Mouse (Mus musculus): ENCODE results near the gene Adar. TPM values are rescaled to one million over a fixed set of nuclear protein-coding genes. Genes with fewer than 3 reads are reported as not detected.

Gene Adar
- polyA plus RNA-seq, 1 experiment from 2014 or later = 8.4 TPM

DNA sequence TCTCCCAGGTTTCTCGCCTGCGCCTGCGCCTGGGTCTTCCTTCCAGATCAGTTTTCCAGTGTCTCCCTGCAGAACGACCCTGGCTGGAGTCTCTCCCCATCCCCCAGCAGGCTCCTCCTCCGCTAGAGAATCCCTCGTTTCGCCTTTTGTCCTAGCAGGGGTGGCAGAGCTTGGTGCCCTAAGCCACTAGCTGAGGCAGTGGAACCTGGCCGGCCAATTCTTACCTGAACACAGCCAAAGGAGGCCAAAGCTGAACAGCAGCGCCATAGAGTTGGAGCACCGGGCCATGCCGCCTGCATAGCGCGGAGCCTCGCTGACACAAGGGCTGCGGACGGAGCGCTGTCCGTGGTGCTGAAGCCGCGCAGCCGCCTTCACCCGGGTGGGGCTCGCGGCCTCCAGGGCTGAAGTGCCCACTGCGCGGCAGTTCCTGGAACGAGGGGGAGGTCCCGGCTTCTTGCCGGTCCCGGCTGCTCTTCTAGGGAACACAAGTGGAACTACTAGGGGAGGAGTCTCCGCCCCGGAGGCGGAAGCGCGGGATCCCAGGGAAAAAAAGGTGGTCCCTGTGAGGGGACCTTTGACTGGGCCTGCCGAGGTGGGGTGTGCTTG, 49.4 kb downstream of the Adar start, which contains the start of gene Chrnb2:
Chrnb2 (minus strand) TSS at position 514 of the 606 bp plus-strand sequence.
- no peaks in the 10 kb centered on the region for H3K9me3 ChIP-seq (replicated peaks; ENCODE audit: control insufficient read depth, low read length)
- WGBS = under 1% methylated on average over 36 of the region's 36 CpGs
- H3K36me3 ChIP-seq (ENCODE audit: control insufficient read depth, insufficient read depth) = no peaks in the 10 kb centered on the region
- no peaks in the 10 kb centered on the region; the same call in 1 of the 2 replicates for H3K4me1 ChIP-seq (ENCODE audit: control insufficient read depth, insufficient read depth, low read length)
- peak within 1 kb of the TSS; percentile 17; the same call in 1 of the 2 replicates for H3K4me3 ChIP-seq (ENCODE audit: low read length)
- no peak within 1 kb of the TSS for H3K27ac ChIP-seq (ENCODE audit: low read length)
- peak; percentile 78 for ATAC-seq (replicated peaks; ENCODE audit: extremely low read depth, insufficient read depth, low FRiP score)
- peak within 1 kb of the TSS; percentile 37 for H3K4me2 ChIP-seq (ENCODE audit: low read depth, low read length)
- no peak within 1 kb of the TSS for H3K9ac ChIP-seq (ENCODE audit: low read length)
- H3K27me3 ChIP-seq (ENCODE audit: control insufficient read depth, insufficient read depth, low read length) = peaks cover 22% of the 10 kb centered on the region

DNA sequence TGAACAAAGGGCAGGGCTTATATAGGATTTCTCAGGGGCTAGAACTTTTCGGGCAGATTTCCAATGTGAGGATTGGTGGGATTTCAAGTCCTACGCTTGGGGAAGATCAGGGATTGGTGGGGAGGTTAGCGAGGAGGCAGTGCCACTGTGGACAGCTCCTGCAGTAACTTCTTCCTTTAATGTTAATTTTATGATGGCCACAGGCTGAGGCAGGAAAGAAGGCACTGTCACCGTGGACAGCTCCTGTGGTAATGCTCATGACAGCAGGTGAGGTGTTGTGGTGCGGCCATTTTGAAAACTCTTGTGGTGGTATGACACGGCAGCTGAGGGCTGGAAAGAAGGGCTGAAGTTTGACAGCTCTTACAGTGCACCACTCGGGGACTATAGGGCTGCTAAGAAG, 54.8 kb downstream of the Adar start:
- no peak for ATAC-seq (replicated peaks; ENCODE audit: extremely low read depth, insufficient read depth, low FRiP score)
- no peak overlapping the region for H3K9ac ChIP-seq (ENCODE audit: low read length)
- H3K4me2 ChIP-seq (ENCODE audit: low read depth, low read length) = no peak overlapping the region
- H3K27ac ChIP-seq (ENCODE audit: low read length) = no peak overlapping the region
- 63% methylated on average over 7 of the region's 7 CpGs for WGBS
- no peaks in the 10 kb centered on the region for H3K9me3 ChIP-seq (replicated peaks; ENCODE audit: control insufficient read depth, low read length)
- peaks cover 13% of the 10 kb centered on the region for H3K4me1 ChIP-seq (ENCODE audit: control insufficient read depth, insufficient read depth, low read length)
- no peaks in the 10 kb centered on the region for H3K36me3 ChIP-seq (ENCODE audit: control insufficient read depth, insufficient read depth)
- no peak overlapping the region for H3K4me3 ChIP-seq (ENCODE audit: low read length)
- H3K27me3 ChIP-seq (ENCODE audit: control insufficient read depth, insufficient read depth, low read length) = peaks cover 11% of the 10 kb centered on the region

DNA sequence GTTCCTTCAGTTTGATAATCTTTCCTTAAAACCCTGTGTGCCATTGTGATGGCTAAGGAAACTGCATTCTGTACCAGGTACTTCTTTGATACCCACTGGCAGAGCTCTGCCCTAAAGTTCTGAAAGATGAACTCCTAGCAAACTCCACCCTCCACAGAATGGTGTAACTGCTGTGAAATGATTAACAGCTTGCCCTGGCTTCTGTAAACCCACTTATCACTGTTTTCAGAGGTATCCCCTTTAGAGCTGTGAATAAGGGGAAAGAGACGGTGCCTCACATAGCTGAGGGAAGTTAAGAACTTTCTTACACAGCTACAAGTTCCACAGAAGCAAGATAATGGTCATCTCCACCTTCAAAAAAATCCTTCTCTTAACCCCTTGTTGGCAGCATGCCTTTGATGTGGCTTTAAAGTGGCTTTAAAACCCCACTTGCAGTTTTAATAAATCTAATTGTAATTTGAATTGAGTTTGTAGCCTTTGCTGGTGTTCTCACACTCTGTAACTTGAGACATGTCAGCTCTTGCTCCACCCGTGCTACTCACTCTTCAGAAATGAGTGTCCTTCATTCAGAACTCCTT, 55.7 kb downstream of the Adar start:
- peaks cover 23% of the 10 kb centered on the region for H3K4me1 ChIP-seq (ENCODE audit: control insufficient read depth, insufficient read depth, low read length)
- 42% methylated on average over 2 of the region's 2 CpGs for WGBS
- H3K27me3 ChIP-seq (ENCODE audit: control insufficient read depth, insufficient read depth, low read length) = peaks cover 2% of the 10 kb centered on the region
- ATAC-seq (replicated peaks; ENCODE audit: extremely low read depth, insufficient read depth, low FRiP score) = no peak
- no peaks in the 10 kb centered on the region for H3K9me3 ChIP-seq (replicated peaks; ENCODE audit: control insufficient read depth, low read length)
- no peak overlapping the region for H3K9ac ChIP-seq (ENCODE audit: low read length)
- H3K4me3 ChIP-seq (ENCODE audit: low read length) = no peak overlapping the region
- no peaks in the 10 kb centered on the region for H3K36me3 ChIP-seq (ENCODE audit: control insufficient read depth, insufficient read depth)
- no peak overlapping the region for H3K4me2 ChIP-seq (ENCODE audit: low read depth, low read length)
- H3K27ac ChIP-seq (ENCODE audit: low read length) = no peak overlapping the region

DNA sequence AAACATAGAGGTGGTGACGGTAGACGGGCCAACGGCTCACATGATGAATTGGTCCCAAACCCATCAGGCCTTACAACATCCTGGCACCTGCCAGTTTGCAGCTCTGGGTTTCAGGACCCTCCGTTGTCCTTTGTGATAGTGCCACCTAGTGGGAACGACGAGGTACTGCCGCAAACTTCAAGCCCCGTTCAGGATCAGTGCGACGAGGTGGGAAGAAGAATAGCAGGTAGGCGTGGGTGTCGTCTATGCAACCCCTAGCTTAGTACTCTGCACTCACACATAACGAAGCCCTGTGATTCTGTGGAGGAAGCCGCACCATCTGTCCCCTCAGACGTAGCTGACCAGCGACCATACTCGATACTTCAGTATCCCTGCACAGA, 57.8 kb downstream of the Adar start:
- peak overlapping the region; percentile 95 for H3K27ac ChIP-seq (ENCODE audit: low read length)
- peak overlapping the region; percentile 92 for H3K9ac ChIP-seq (ENCODE audit: low read length)
- no peaks in the 10 kb centered on the region for H3K27me3 ChIP-seq (ENCODE audit: control insufficient read depth, insufficient read depth, low read length)
- H3K4me3 ChIP-seq (ENCODE audit: low read length) = peak overlapping the region; percentile 75
- under 1% methylated on average over 17 of the region's 17 CpGs for WGBS
- no peaks in the 10 kb centered on the region for H3K9me3 ChIP-seq (replicated peaks; ENCODE audit: control insufficient read depth, low read length)
- H3K4me2 ChIP-seq (ENCODE audit: low read depth, low read length) = peak overlapping the region; percentile 92
- H3K4me1 ChIP-seq (ENCODE audit: control insufficient read depth, insufficient read depth, low read length) = peaks cover 27% of the 10 kb centered on the region
- ATAC-seq (replicated peaks; ENCODE audit: extremely low read depth, insufficient read depth, low FRiP score) = peak; percentile 57
- H3K36me3 ChIP-seq (ENCODE audit: control insufficient read depth, insufficient read depth) = peaks cover 13% of the 10 kb centered on the region

DNA sequence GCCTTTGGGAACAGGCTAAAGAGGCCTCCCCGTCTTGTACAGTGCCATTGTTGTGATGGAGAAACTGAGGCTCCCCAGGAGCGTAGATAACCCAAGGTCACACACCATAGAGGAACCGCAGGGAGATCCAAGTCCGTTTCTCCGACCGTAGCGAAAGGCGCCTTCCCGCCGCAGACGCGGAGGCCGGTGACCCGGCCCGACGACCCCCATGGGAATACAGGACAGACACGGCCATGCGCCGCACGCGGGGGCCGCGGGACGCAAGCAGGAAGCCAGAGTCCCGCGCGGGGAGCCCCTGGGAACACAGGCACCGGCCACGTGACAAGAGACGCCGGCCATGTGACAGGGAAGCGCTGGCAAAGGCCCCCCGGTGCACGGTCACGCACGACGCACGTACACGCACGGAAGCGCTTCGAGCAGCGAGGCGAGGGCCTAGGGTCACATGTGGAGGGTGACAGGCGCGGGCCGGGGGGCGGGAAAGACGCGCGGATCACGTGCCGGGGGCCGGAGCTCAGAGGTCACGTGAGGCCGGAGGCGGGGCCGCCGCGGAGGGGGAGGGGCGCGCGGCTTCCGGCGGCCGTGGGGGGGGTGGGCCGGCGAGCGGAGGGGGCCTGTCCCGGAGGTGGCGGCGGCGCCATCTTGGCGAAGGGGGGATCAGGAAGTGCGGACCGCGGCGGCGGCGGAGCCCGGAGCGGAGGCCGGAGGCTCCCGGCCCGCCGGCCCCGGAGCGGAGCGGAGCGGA, 58.3 kb downstream of the Adar start, which contains the start of gene Ube2q1:
Ube2q1 (plus strand) TSS at position 649 of the 742 bp plus-strand sequence.
- H3K27ac ChIP-seq (ENCODE audit: low read length) = peak within 1 kb of the TSS; percentile 95
- H3K9me3 ChIP-seq (replicated peaks; ENCODE audit: control insufficient read depth, low read length) = no peaks in the 10 kb centered on the region
- peak within 1 kb of the TSS; percentile 75 for H3K4me3 ChIP-seq (ENCODE audit: low read length)
- peak; percentile 93 for ATAC-seq (replicated peaks; ENCODE audit: extremely low read depth, insufficient read depth, low FRiP score)
- H3K9ac ChIP-seq (ENCODE audit: low read length) = peak within 1 kb of the TSS; percentile 92
- no peaks in the 10 kb centered on the region for H3K27me3 ChIP-seq (ENCODE audit: control insufficient read depth, insufficient read depth, low read length)
- H3K4me1 ChIP-seq (ENCODE audit: control insufficient read depth, insufficient read depth, low read length) = peaks cover 27% of the 10 kb centered on the region
- peak within 1 kb of the TSS; percentile 92 for H3K4me2 ChIP-seq (ENCODE audit: low read depth, low read length)
- peaks cover 17% of the 10 kb centered on the region for H3K36me3 ChIP-seq (ENCODE audit: control insufficient read depth, insufficient read depth)
- under 1% methylated on average over 67 of the region's 90 CpGs for WGBS

DNA sequence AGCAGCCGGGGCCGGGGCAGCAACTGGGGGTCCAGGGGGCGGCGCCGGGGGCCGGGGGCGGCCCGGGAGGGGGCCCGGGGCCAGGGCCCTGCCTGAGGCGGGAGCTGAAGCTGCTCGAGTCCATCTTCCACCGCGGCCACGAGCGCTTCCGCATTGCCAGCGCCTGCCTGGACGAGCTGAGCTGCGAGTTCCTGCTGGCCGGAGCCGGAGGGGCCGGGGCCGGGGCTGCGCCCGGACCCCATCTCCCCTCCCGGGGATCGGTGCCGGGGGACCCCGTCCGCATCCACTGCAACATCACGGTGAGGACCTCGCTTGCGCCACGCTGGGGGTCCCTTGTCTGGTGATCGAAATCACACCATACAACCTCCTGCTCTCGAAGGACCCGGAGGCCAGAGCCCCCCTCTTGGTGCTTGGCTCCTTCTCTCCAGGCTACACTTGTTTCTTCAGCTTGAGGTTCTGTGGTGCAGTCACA, 59.0 kb downstream of the Adar start:
- H3K27ac ChIP-seq (ENCODE audit: low read length) = peak overlapping the region; percentile 95
- H3K9ac ChIP-seq (ENCODE audit: low read length) = peak overlapping the region; percentile 92
- H3K4me2 ChIP-seq (ENCODE audit: low read depth, low read length) = peak overlapping the region; percentile 92
- peak; percentile 10 for ATAC-seq (replicated peaks; ENCODE audit: extremely low read depth, insufficient read depth, low FRiP score)
- H3K36me3 ChIP-seq (ENCODE audit: control insufficient read depth, insufficient read depth) = peaks cover 23% of the 10 kb centered on the region
- peaks cover 27% of the 10 kb centered on the region for H3K4me1 ChIP-seq (ENCODE audit: control insufficient read depth, insufficient read depth, low read length)
- 0% methylated on average over 22 of the region's 37 CpGs for WGBS
- peak overlapping the region; percentile 75 for H3K4me3 ChIP-seq (ENCODE audit: low read length)
- no peaks in the 10 kb centered on the region for H3K9me3 ChIP-seq (replicated peaks; ENCODE audit: control insufficient read depth, low read length)
- no peaks in the 10 kb centered on the region for H3K27me3 ChIP-seq (ENCODE audit: control insufficient read depth, insufficient read depth, low read length)

DNA sequence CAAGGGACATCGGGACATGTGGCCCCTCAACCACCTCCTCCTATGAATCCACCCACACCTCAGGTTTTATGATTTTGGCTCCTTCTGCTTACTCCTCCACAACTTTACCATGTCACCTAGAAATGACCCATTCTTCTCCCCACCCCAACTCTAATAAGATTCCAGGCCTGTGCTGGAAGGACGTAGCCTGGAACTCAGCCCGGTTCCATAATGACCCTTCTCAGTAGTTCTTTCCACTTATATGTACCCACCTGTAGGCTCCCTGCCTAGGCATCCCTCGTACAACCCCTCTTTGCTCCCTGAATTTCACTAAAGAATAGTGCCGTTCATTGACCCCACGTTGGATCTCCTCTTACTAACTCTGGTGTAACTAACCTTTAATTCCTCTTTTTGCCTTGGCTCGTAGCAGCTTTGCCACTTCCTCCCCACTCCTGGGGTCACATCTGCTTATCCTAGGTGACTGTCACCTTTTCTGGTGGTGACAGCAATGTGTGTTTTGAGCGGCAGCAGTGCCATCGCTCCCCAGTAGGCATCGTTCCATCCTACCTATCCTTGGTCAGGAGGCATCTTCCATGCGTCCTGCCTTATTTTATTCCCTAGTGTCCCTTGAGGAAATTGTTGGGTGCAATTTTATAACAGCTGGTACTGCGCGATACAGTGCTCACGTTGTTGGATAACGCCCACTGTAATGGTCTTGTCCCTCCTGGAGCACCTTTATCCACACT, 59.6 kb downstream of the Adar start:
- H3K27me3 ChIP-seq (ENCODE audit: control insufficient read depth, insufficient read depth, low read length) = no peaks in the 10 kb centered on the region
- peak overlapping the region; percentile 92 for H3K4me2 ChIP-seq (ENCODE audit: low read depth, low read length)
- peak overlapping the region; percentile 92 for H3K9ac ChIP-seq (ENCODE audit: low read length)
- peaks cover 29% of the 10 kb centered on the region for H3K36me3 ChIP-seq (ENCODE audit: control insufficient read depth, insufficient read depth)
- ATAC-seq (replicated peaks; ENCODE audit: extremely low read depth, insufficient read depth, low FRiP score) = no peak
- H3K27ac ChIP-seq (ENCODE audit: low read length) = peak overlapping the region; percentile 95
- 32% methylated on average over 15 of the region's 15 CpGs for WGBS
- H3K9me3 ChIP-seq (replicated peaks; ENCODE audit: control insufficient read depth, low read length) = no peaks in the 10 kb centered on the region
- peak overlapping the region; percentile 75 for H3K4me3 ChIP-seq (ENCODE audit: low read length)
- peaks cover 27% of the 10 kb centered on the region for H3K4me1 ChIP-seq (ENCODE audit: control insufficient read depth, insufficient read depth, low read length)

DNA sequence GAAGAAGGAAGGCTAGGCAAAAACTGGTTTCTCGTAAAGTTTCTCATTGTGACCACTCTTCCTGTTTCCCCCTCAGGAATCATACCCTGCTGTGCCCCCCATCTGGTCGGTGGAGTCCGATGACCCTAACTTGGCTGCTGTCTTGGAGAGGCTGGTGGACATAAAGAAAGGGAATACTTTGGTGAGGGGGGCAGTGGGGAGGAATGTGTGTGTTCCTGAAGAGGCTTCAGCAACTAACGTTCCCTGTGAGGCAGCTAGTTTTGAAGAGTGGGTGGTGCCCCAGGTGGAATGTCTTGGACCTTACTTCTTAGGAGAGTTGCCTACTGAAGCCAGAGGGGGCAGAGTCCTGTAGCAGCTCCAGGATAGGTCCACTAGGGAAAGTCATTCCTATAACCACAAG, 61.2 kb downstream of the Adar start:
- Histone ChIP-seq H3K4me2 (ENCODE audit: low read depth, low read length) (no peak overlapping the region), H3K27ac (ENCODE audit: low read length) (no peak overlapping the region), H3K36me3 (ENCODE audit: control insufficient read depth, insufficient read depth) (peaks cover 45% of the 10 kb centered on the region), H3K4me3 (ENCODE audit: low read length) (no peak overlapping the region), H3K27me3 (ENCODE audit: control insufficient read depth, insufficient read depth, low read length) (no peaks in the 10 kb centered on the region), H3K4me1 (ENCODE audit: control insufficient read depth, insufficient read depth, low read length) (peaks cover 27% of the 10 kb centered on the region), H3K9me3 (replicated peaks; ENCODE audit: control insufficient read depth, low read length) (no peaks in the 10 kb centered on the region), H3K9ac (ENCODE audit: low read length) (no peak overlapping the region)
- no peak for ATAC-seq (replicated peaks; ENCODE audit: extremely low read depth, insufficient read depth, low FRiP score)
- 82% methylated on average over 4 of the region's 4 CpGs for whole genome bisulfite sequencing
